Mouse (Mus musculus): ENCODE measurements at regions not wholly inside any gene's neighbourhood (a gene's known extent, or its start where the extent isn't known, plus 50 kb on each side); places are given as distances from the start of the nearest gene placed in this dataset.

DNA sequence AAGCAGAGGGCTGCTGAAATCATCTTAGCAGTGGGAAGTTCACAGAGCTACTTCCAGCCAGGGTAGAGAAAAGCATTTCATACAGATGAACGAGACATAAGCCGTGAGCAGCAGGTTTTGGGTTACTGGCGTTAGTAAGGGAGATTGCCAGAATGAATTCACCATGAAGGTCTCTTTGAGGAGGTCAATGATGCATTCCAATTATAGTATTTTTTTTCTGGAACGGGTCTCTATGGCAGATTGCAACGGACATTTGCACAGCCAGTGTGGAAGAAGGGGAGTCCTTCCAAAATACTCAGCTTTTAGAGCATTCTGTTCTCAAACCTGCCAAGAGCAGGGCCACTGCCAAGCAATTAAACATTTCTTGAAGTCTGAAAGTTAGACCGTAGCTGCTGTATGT is 201.4 kb upstream of the Luzp2 start:
- TF ChIP-seq CTCF (IDR thresholded peaks at IDR 0.05), result no peak
- TF ChIP-seq POLR2A (IDR thresholded peaks at IDR 0.05; ENCODE audit: insufficient read depth, low read depth, low read length), result no peak
- no peak for TF ChIP-seq EP300 (IDR thresholded peaks at IDR 0.05; ENCODE audit: insufficient read depth, low read depth, low read length)
